In the genomic region with DNA sequence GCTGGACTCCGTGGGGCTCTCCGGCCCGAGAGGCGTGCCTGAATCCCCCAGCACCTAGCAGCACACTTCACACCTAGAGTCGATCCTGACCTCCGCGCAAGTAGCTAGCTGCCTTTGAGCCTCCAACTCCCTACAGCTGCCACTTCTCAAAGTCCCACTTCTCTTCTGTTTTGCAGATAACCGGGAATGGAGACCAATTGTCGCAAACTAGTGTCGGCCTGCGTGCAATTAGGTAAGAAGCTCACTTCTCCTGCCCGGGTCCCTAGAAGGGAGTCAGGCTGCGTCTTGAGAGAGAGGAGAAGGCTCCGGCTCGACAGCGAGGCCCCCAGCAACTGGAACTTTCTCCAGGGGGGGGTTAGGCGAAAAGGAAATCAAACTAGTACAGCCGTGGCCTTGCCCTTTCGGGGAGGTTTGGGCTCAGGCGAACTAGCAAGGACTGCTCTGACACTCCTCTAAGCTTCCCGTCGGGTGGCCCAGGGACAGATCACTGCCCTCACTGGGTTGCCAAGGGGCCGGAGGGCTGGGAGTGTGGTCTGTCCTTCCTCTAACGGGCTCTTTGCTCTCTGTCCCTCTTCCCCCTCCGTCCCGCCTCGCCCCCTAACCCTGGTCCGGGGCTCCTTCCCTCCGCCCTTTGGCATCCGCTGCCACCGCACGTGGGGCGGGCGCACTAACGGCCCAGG, we compare ENCODE assay signal across 9 mouse cellular contexts. TPM values are rescaled to one million over a fixed set of nuclear protein-coding genes. Genes with fewer than 3 reads are reported as not detected.
A peak's percentile ranks its signal among the peaks of the same experiment; 100 is the strongest.
DNase-seq lines count a peak whose midpoint lies in the region; ATAC-seq and TF ChIP-seq lines count a peak whose summit lies in the region.
"Had no signal": no experiment of that assay in that cellular context is flagged by ENCODE, and none has a peak within 500 bp of the region (broad histone marks: within the 10 kb centered on the region; RNA-seq: fewer than 3 reads in every experiment).

No protein-coding gene starts in this region.

- no peak overlapping the region for H3K27ac ChIP-seq in liver, embryonic 11.5 days (ENCODE audit: low read depth, low read length)
- peak overlapping the region; percentile 12; the same call in 1 of the 2 replicates for H3K27ac ChIP-seq in forebrain, embryonic 10.5 days
- no peak overlapping the region for H3K27ac ChIP-seq in limb, embryonic 12.5 days
- H3K27ac ChIP-seq in small intestine, adult 2 months (ENCODE audit: insufficient read depth, low read depth, low read length) = no peak overlapping the region

- TF ChIP-seq POLR2A in small intestine, adult 2 months (IDR thresholded peaks at IDR 0.05; ENCODE audit: low read depth, low read length) = no peak

- peak; percentile 33; the same call in 1 of the 2 replicates for ATAC-seq in liver, embryonic 11.5 days (replicated peaks; ENCODE audit: low FRiP score)
- peak; percentile 50 for ATAC-seq in limb, embryonic 12.5 days (ENCODE audit: insufficient number of reproducible peaks, insufficient read depth, low FRiP score, low TSS enrichment, low read depth)
- no peak for ATAC-seq in cerebellum, adult (ENCODE audit: insufficient number of reproducible peaks, low FRiP score, low TSS enrichment)

- H3K9ac ChIP-seq in liver, embryonic 11.5 days (ENCODE audit: low read depth, low read length) = no peak overlapping the region
- H3K9ac ChIP-seq in limb, embryonic 12.5 days (replicated peaks) = peak overlapping the region; percentile 47

- H3K36me3 ChIP-seq in liver, embryonic 11.5 days (ENCODE audit: control insufficient read depth, insufficient read depth, low read length) = no peaks in the 10 kb centered on the region
- H3K36me3 ChIP-seq in forebrain, embryonic 10.5 days (replicated peaks) = no peaks in the 10 kb centered on the region
- no peaks in the 10 kb centered on the region for H3K36me3 ChIP-seq in limb, embryonic 12.5 days
- H3K36me3 ChIP-seq in small intestine, adult 2 months (ENCODE audit: control insufficient read depth, insufficient read depth, low read length) = no peaks in the 10 kb centered on the region

- H3K27me3 ChIP-seq in liver, embryonic 11.5 days (replicated peaks; ENCODE audit: control insufficient read depth, insufficient read depth, low read length) = peaks cover 96% of the 10 kb centered on the region
- peaks cover 100% of the 10 kb centered on the region for H3K27me3 ChIP-seq in forebrain, embryonic 10.5 days (ENCODE audit: poor library complexity, severe bottlenecking)
- peaks cover 91% of the 10 kb centered on the region for H3K27me3 ChIP-seq in limb, embryonic 12.5 days
- H3K27me3 ChIP-seq in small intestine, adult 2 months (ENCODE audit: control insufficient read depth, insufficient read depth, low read length) = peaks cover 54% of the 10 kb centered on the region
- H3K27me3 ChIP-seq: Patski had no signal

- TF ChIP-seq CTCF in small intestine, adult 2 months (IDR thresholded peaks at IDR 0.05; ENCODE audit: extremely low read depth, insufficient read length, insufficient replicate concordance, low read depth, low read length) = no peak

- H3K4me2 ChIP-seq in liver, embryonic 11.5 days = peak overlapping the region; percentile 67
- H3K4me2 ChIP-seq in limb, embryonic 12.5 days = peak overlapping the region; percentile 76

- peak overlapping the region; percentile 41 for H3K4me3 ChIP-seq in liver, embryonic 11.5 days (ENCODE audit: low read depth, low read length)
- H3K4me3 ChIP-seq in forebrain, embryonic 10.5 days = peak overlapping the region; percentile 52
- H3K4me3 ChIP-seq in limb, embryonic 12.5 days (replicated peaks) = peak overlapping the region; percentile 40
- peak overlapping the region; percentile 47 for H3K4me3 ChIP-seq in small intestine, adult 2 months (ENCODE audit: low read depth, low read length)

- 3% methylated on average over 34 of the region's 35 CpGs for WGBS in liver, embryonic 11.5 days
- WGBS in forebrain, embryonic 10.5 days = under 1% methylated on average over 35 of the region's 35 CpGs
- WGBS in limb, embryonic 12.5 days = 1% methylated on average over 35 of the region's 35 CpGs
- 18% methylated on average over 35 of the region's 35 CpGs for WGBS in small intestine, adult 2 months

- no peaks in the 10 kb centered on the region for H3K4me1 ChIP-seq in liver, embryonic 11.5 days (replicated peaks; ENCODE audit: control insufficient read depth, insufficient read depth, low read length)
- peaks cover 48% of the 10 kb centered on the region for H3K4me1 ChIP-seq in forebrain, embryonic 10.5 days
- H3K4me1 ChIP-seq in limb, embryonic 12.5 days (replicated peaks) = peaks cover 36% of the 10 kb centered on the region
- H3K4me1 ChIP-seq in small intestine, adult 2 months (ENCODE audit: control insufficient read depth, insufficient read depth, insufficient read length, low read length) = peaks cover 12% of the 10 kb centered on the region

- no peaks in the 10 kb centered on the region for H3K9me3 ChIP-seq in liver, embryonic 11.5 days (ENCODE audit: control insufficient read depth, low read length)
- H3K9me3 ChIP-seq in forebrain, embryonic 10.5 days = no peaks in the 10 kb centered on the region
- no peaks in the 10 kb centered on the region for H3K9me3 ChIP-seq in limb, embryonic 12.5 days

- DNase-seq in liver, embryonic 11.5 days (ENCODE audit: low spot score) = peak; percentile 50
- no peak for DNase-seq in liver
- DNase-seq in forebrain, embryonic 10.5 days (ENCODE audit: extremely low spot score, low spot score) = peak; percentile 60
- no peak for DNase-seq in thymus, postnatal 0 days (ENCODE audit: low spot score)
- DNase-seq in urinary bladder, postnatal 25 days (ENCODE audit: low spot score) = no peak

RNA-seq across cellular contexts. Expression of gene Pitx2, which starts 4.2 kb away (rescaled TPM):
- 17.7 and 23.1 TPM in 2 replicates for polyA plus RNA-seq in liver, embryonic 11.5 days (2014; fragmentation: Nextera tagmentation; extraction: Ambion mirVana)
- polyA plus RNA-seq in forebrain, embryonic 10.5 days (2016; fragmentation: Nextera tagmentation; extraction: Ambion mirVana) = 11.1 and 15.3 TPM in 2 replicates
- polyA plus RNA-seq in limb, embryonic 12.5 days (2016; fragmentation: Nextera tagmentation; extraction: Ambion mirVana) = 34.8 and 35.6 TPM in 2 replicates
- 4.4 and 23.8 TPM in 2 replicates for polyA plus RNA-seq in small intestine, adult 2 months (2012; rRNA removed)
- 0.20 and 0.40 TPM in 2 replicates for polyA plus RNA-seq in thymus, postnatal 0 days (2015; fragmentation: Nextera tagmentation; extraction: Ambion mirVana)

Comparison
In these comparisons a context has a peak if more than half of its experiments do, and no peak if none do; other contexts are left out.
1. DNase-seq: peak in liver, embryonic 11.5 days (single experiment) and forebrain, embryonic 10.5 days (single experiment); none in liver (single experiment), thymus, postnatal 0 days (single experiment) and urinary bladder, postnatal 25 days (single experiment).
2. Peak in every context shown above with its lines, with median percentiles within 50 percentile points of each other: H3K4me3 ChIP-seq.